Mouse (Mus musculus) heart, embryonic 11.5 days (tissue): ENCODE measurements around the gene Neu2. TPM values are rescaled to one million over a fixed set of nuclear protein-coding genes. Genes with fewer than 3 reads are reported as not detected.

Source experiments
- ATAC-seq: fragments of 200-750 bp; cut with Nextera tagmentation; replicated peaks from 2 replicates; pipeline ENCODE4 v1.8.0; 2017; ENCODE audit warnings: moderate library complexity; ENCODE audit not compliant: insufficient number of reproducible peaks, low FRiP score, low TSS enrichment
- H3K27ac ChIP-seq: fragments of 300-500 bp; sonication (generic); 2 replicates; pipeline ENCODE4 v1.5.1; 2014; ENCODE audit warnings: mild to moderate bottlenecking, low read depth, low read length
- H3K27me3 ChIP-seq: fragments of 300-500 bp; sonication (generic); 2 replicates; pipeline ENCODE4 v1.6.1; 2014; ENCODE audit warnings: mild to moderate bottlenecking, low read length, mixed read lengths; ENCODE audit not compliant: control insufficient read depth, insufficient read depth
- H3K36me3 ChIP-seq: fragments of 300-500 bp; sonication (generic); 2 replicates; pipeline ENCODE4 v1.6.1; 2014; ENCODE audit warnings: mild to moderate bottlenecking, low read length, moderate library complexity, mixed read lengths; ENCODE audit not compliant: control insufficient read depth, insufficient read depth
- H3K4me1 ChIP-seq: fragments of 300-500 bp; sonication (generic); 2 replicates; pipeline ENCODE4 v1.6.1; 2014; ENCODE audit warnings: low read length; ENCODE audit not compliant: control insufficient read depth, insufficient read depth
- H3K4me2 ChIP-seq: fragments of 300-500 bp; sonication (generic); 2 replicates; pipeline ENCODE4 v1.6.1; 2014; ENCODE audit warnings: mild to moderate bottlenecking, moderate library complexity
- H3K4me3 ChIP-seq: fragments of 300-500 bp; sonication (generic); 2 replicates; pipeline ENCODE4 v1.5.1; 2014; ENCODE audit warnings: low read depth, low read length
- H3K9ac ChIP-seq: fragments of 300-500 bp; sonication (generic); 2 replicates; pipeline ENCODE4 v1.6.1; 2014; ENCODE audit warnings: mild to moderate bottlenecking, low read depth, low read length, moderate library complexity
- H3K9me3 ChIP-seq: fragments of 300-500 bp; sonication (generic); replicated peaks from 2 replicates; pipeline ENCODE4 v1.6.1; 2016; ENCODE audit warnings: low read length; ENCODE audit not compliant: control insufficient read depth
- WGBS: fragments of 180-500 bp; shearing (Covaris S2); extraction: QIAGEN DNeasy Blood & Tissue Kit; methylation state at CpG from one replicate; pipeline ENCODE4 v1.1.7; 2014; ENCODE audit not compliant: insufficient replicate concordance; 5-methylcytosine and 5-hydroxymethylcytosine counted together
- polyA plus RNA-seq: library from polyadenylated mRNA; unstranded; fragments of >200 nt; fragmentation: Nextera tagmentation; extraction: Ambion mirVana; gene quantifications from 2 replicates; pipeline ENCODE4 v1.2.1, GENCODE M21; 2014

Gene Neu2
- polyA plus RNA-seq, 1 experiment from 2014 or later = not detected

DNA sequence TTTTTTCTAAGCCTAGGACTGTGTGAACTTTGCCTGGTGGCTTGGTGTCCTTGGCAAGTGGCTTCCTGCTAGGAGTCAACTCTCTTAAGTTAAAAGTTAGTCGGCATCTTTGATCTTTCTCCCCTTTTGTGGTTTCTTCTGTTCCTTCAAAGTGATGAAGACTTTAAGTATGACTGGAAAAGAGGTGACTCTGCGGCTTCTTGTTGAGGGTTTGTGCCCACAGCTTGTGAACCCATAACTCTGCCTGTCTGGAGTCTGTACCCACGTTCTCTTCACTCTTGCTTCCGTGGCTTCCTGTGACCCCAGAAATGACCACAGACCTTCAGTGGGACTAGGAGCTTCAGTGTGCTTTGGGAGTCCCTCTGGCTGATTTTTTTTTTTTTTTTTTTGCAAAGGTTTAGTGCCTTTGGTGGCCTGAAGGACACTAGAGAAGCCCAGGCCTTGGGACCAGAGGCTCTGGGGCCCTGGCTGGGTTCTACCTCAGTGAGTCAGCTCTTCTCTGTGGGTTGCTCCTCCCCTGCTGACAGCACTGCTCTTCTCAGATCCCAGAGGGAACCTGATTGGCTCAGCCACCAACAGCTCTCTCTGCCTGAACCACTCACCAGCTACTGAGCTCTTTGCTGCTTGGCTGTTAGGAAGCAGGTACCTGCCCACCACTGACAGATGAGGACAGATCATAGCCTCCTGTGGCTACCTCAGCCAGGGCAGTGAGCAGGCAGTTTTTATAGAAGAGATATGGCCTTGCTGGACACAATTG, 127.6 kb downstream of the Neu2 start:
- H3K9me3 ChIP-seq = no peaks in the 10 kb centered on the region
- ATAC-seq = peak; percentile 98
- 76% methylated on average over 4 of the region's 4 CpGs for WGBS

GRCm38 (mm10) chr1:87637878-87638600, 128.3 kb downstream of the Neu2 start:
- Histone ChIP-seq H3K4me3 (no peak overlapping the region), H3K4me2 (no peak overlapping the region), H3K36me3 (no peaks in the 10 kb centered on the region), H3K4me1 (peaks cover 3% of the 10 kb centered on the region; the same call in 1 of the 2 replicates), H3K9me3 (no peaks in the 10 kb centered on the region), H3K9ac (no peak overlapping the region), H3K27ac (peak overlapping the region; percentile 69), H3K27me3 (no peaks in the 10 kb centered on the region)
- peak; percentile 78; the same call in 1 of the 2 replicates for ATAC-seq
- 85% methylated on average over 4 of the region's 4 CpGs for WGBS

More for the DNA sequence above, 127.6 kb downstream of the Neu2 start:
- Histone ChIP-seq H3K9ac (no peak overlapping the region; the same call in 1 of the 2 replicates), H3K27me3 (no peaks in the 10 kb centered on the region), H3K4me3 (no peak overlapping the region), H3K4me2 (no peak overlapping the region; the same call in 1 of the 2 replicates), H3K4me1 (peaks cover 3% of the 10 kb centered on the region), H3K36me3 (no peaks in the 10 kb centered on the region), H3K27ac (peak overlapping the region; percentile 69)

DNA sequence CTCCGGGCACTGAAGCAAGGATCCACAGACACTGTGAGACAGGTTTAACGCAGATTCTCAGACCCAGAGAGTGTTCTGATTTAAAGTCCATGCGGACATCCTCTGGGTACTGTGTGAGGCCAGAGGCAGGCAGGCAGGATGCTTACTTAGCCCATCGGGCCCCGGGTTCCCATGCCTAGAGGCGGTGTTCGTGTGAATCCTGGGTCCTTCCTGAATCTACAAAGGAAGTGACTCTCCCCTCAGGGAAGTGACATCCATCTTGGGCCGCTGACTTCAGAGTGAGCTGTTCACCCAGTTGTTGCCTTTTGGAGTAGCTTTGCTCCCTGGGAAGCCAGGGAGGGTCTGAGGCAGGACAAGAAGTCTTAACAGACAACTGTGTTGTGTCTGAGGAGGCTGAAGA, 130.0 kb downstream of the Neu2 start:
- peaks cover 3% of the 10 kb centered on the region; the same call in 1 of the 2 replicates for H3K4me1 ChIP-seq
- H3K9ac ChIP-seq = peak overlapping the region; percentile 18; the same call in 1 of the 2 replicates
- H3K9me3 ChIP-seq = no peaks in the 10 kb centered on the region
- ATAC-seq = no peak
- WGBS = 79% methylated on average over 8 of the region's 8 CpGs
- H3K27me3 ChIP-seq = no peaks in the 10 kb centered on the region
- H3K27ac ChIP-seq = peak overlapping the region; percentile 75
- H3K4me3 ChIP-seq = no peak overlapping the region
- no peaks in the 10 kb centered on the region for H3K36me3 ChIP-seq
- H3K4me2 ChIP-seq = no peak overlapping the region

DNA sequence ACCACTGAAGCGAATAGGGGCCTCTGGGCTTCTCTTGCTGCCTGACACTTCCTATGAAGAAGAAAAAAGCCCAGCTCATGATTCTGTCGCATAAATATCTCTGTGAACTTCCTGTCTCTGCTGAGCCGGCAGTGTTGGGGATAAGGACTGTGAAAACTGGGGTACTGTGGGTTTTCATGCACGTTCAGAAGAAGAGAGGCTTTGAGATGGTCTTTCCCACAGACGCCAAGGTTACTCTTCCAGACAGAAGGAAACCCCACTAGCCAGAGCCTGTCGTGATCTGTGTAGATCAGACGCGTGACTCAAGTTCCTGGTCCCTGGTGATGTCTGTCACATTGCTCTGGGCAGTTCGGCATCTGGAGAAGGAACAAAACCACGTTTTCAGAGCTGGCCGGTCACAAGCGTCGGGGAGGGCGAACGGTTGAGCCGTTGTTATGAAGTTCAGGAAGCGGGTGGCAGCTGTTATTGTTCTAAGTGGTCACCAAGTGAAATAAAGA, 130.5 kb downstream of the Neu2 start:
- H3K9me3 ChIP-seq = no peaks in the 10 kb centered on the region
- H3K27ac ChIP-seq = peak overlapping the region; percentile 75
- H3K36me3 ChIP-seq = no peaks in the 10 kb centered on the region
- no peak overlapping the region for H3K4me2 ChIP-seq
- H3K9ac ChIP-seq = peak overlapping the region; percentile 18; the same call in 1 of the 2 replicates
- no peak overlapping the region for H3K4me3 ChIP-seq
- ATAC-seq = no peak
- 55% methylated on average over 17 of the region's 17 CpGs for WGBS
- H3K27me3 ChIP-seq = no peaks in the 10 kb centered on the region
- peaks cover 3% of the 10 kb centered on the region; the same call in 1 of the 2 replicates for H3K4me1 ChIP-seq

DNA sequence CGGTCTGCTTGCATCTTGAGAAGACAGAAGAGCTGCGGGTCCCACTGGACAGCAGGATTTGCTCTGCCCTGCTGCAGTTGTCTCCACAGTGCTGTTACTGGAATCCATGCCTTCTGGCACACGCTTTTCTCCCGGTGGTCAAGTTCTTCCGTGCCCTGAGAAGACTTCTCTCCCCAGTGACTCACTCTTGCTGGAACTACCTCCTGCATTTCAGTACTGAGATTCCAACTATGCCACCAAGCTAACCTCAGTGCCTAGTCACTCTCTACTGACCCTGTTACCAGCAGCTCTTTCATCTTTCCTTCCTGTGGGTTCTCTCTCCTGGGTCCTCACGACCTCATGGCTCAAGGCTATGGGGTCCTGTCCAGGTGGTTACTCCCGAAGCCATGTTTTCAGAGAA, 133.3 kb downstream of the Neu2 start:
- no peak for ATAC-seq
- Histone ChIP-seq H3K9me3 (no peaks in the 10 kb centered on the region), H3K36me3 (no peaks in the 10 kb centered on the region), H3K4me2 (no peak overlapping the region), H3K4me1 (peaks cover 3% of the 10 kb centered on the region; the same call in 1 of the 2 replicates), H3K4me3 (no peak overlapping the region), H3K27me3 (no peaks in the 10 kb centered on the region), H3K9ac (no peak overlapping the region), H3K27ac (no peak overlapping the region)
- 81% methylated on average over 7 of the region's 7 CpGs for WGBS

DNA sequence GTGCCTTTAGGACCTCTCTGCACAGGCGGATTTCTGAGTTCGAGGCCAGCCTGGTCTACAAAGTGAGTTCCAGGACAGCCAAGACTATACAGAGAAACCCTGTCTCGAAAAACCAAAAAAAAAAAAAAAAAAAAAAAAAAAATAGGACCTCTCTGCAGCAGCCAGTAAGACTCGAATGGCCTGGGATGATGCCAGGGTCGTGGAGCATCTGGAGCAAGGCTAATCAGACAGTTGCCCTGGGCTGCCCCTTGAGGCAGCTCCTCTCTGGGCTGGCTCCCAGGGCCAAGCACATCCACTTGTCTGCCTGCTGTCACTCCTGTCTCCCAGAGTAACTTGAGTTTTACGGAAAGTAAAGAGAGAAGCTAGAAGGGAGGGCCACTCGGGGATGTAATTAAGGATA, 135.4 kb downstream of the Neu2 start:
- Histone ChIP-seq H3K4me3 (no peak overlapping the region), H3K4me1 (peaks cover 6% of the 10 kb centered on the region; the same call in 1 of the 2 replicates), H3K36me3 (no peaks in the 10 kb centered on the region), H3K9me3 (no peaks in the 10 kb centered on the region), H3K27ac (no peak overlapping the region), H3K9ac (no peak overlapping the region), H3K27me3 (no peaks in the 10 kb centered on the region), H3K4me2 (no peak overlapping the region)
- 70% methylated on average over 7 of the region's 7 CpGs for WGBS
- ATAC-seq = no peak

DNA sequence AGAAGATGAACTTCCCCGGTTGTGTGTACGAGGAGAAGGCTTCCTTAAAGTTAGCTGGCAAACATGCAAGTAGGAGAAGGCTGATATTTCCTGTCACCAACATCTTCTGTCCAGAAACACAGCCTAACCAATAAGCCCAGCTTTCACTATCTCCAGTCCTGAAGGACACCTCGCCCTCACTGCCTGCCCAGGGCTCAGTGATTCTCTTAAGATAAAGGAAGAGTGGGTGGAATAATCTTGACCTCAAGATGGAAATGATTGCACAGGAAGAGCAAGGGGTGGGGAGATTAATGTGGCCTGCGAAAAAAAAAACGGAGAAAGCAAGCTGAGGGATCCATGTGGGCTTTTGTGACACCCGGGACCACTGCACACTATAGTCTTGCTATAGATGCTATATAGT, 136.1 kb downstream of the Neu2 start:
- H3K9me3 ChIP-seq = no peaks in the 10 kb centered on the region
- ATAC-seq = no peak
- H3K36me3 ChIP-seq = no peaks in the 10 kb centered on the region
- no peak overlapping the region for H3K9ac ChIP-seq
- H3K4me3 ChIP-seq = no peak overlapping the region
- H3K27ac ChIP-seq = no peak overlapping the region
- 59% methylated on average over 6 of the region's 6 CpGs for WGBS
- H3K4me2 ChIP-seq = no peak overlapping the region
- H3K4me1 ChIP-seq = peaks cover 7% of the 10 kb centered on the region; the same call in 1 of the 2 replicates
- H3K27me3 ChIP-seq = no peaks in the 10 kb centered on the region
